Mouse (Mus musculus) hindbrain, embryonic 16.5 days (tissue): ENCODE results near the gene Ddrgk1. TPM values are rescaled to one million over a fixed set of nuclear protein-coding genes. Genes with fewer than 3 reads are reported as not detected.
"Not testable (repeated sequence)": the region's sequence is repeated elsewhere in the genome, so short reads cannot be mapped to it uniquely, and the experiment has no call there.

Experiments used
- ATAC-seq: fragments of 200-750 bp; cut with Nextera tagmentation; 2 replicates; pipeline ENCODE4 v1.8.0; 2017; ENCODE audit warnings: moderate TSS enrichment, moderate library complexity
- H3K27ac ChIP-seq: fragments of 300-500 bp; sonication (generic); 2 replicates; pipeline ENCODE4 v1.5.1; 2014; ENCODE audit warnings: low read depth, mild to moderate bottlenecking, control low read depth, low read length, moderate library complexity
- H3K27me3 ChIP-seq: fragments of 300-500 bp; sonication (generic); replicated peaks from 2 replicates; pipeline ENCODE4 v1.6.1; 2014; ENCODE audit warnings: low read length; ENCODE audit not compliant: control insufficient read depth, insufficient read depth
- H3K36me3 ChIP-seq: fragments of 300-500 bp; sonication (generic); 2 replicates; pipeline ENCODE4 v1.6.1; 2014; ENCODE audit warnings: mild to moderate bottlenecking, low read length, moderate library complexity, mixed read lengths; ENCODE audit not compliant: control insufficient read depth, insufficient read depth
- H3K4me1 ChIP-seq: fragments of 300-500 bp; sonication (generic); 2 replicates; pipeline ENCODE4 v1.6.1; 2014; ENCODE audit warnings: low read depth, low read length; ENCODE audit not compliant: control insufficient read depth, insufficient read depth
- H3K4me2 ChIP-seq: fragments of 300-500 bp; sonication (generic); 2 replicates; pipeline ENCODE4 v1.6.1; 2014; ENCODE audit warnings: mild to moderate bottlenecking, low read length, control low read depth, moderate library complexity
- H3K4me3 ChIP-seq: fragments of 300-500 bp; sonication (generic); 2 replicates; pipeline ENCODE4 v1.5.1; 2014; ENCODE audit warnings: mild to moderate bottlenecking, low read length, control low read depth, moderate library complexity
- H3K9ac ChIP-seq: fragments of 300-500 bp; sonication (generic); 2 replicates; pipeline ENCODE4 v1.6.1; 2014; ENCODE audit warnings: low read depth, mild to moderate bottlenecking, control low read depth, low read length, moderate library complexity
- H3K9me3 ChIP-seq: fragments of 300-500 bp; sonication (generic); 2 replicates; pipeline ENCODE4 v1.6.1; 2014; ENCODE audit warnings: mild to moderate bottlenecking, low read length, moderate library complexity; ENCODE audit not compliant: control insufficient read depth
- WGBS: fragments of 180-500 bp; shearing (Covaris S2); extraction: QIAGEN DNeasy Blood & Tissue Kit; methylation state at CpG from one replicate; pipeline ENCODE4 v1.1.7; 2014; 5-methylcytosine and 5-hydroxymethylcytosine counted together
- polyA plus RNA-seq: library from polyadenylated mRNA; unstranded; fragments of >200 nt; fragmentation: Nextera tagmentation; extraction: Ambion mirVana; gene quantifications from 2 replicates; pipeline ENCODE4 v1.2.1, GENCODE M21; 2015

The Ddrgk1 gene
- polyA plus RNA-seq, 1 experiment from 2014 or later = 80.3 TPM

GRCm38 (mm10) chr2:130657541-130657940, 6.9 kb downstream of the Ddrgk1 start:
- H3K4me1 ChIP-seq = peaks cover 2% of the 10 kb centered on the region; the same call in 1 of the 2 replicates
- H3K9ac ChIP-seq = no peak overlapping the region
- H3K27me3 ChIP-seq = no peaks in the 10 kb centered on the region
- H3K9me3 ChIP-seq = no peaks in the 10 kb centered on the region
- H3K4me3 ChIP-seq = no peak overlapping the region
- WGBS = 89% methylated on average over 6 of the region's 6 CpGs
- no peak overlapping the region for H3K4me2 ChIP-seq
- ATAC-seq = no peak
- peaks cover 43% of the 10 kb centered on the region for H3K36me3 ChIP-seq
- H3K27ac ChIP-seq = no peak overlapping the region

DNA sequence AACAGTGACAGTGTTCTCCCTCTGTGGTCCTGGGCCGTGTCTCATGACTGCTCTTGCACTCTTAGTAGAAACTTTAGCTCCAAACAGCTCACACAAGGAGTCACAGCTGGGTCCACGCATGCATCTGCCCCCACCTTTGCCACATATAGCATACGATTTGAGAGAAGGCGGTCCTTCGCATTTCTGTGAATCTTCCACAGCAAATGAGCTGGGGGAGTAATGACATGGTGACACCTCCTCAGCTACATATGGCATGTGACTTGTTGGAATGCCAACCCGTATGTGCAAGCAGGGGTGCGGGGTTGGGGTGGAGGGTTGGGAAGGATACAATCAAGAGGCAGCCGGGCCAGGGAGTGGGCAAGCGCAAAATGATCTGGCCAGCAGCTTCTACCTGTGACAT, 7.9 kb downstream of the Ddrgk1 start:
- no peak overlapping the region for H3K4me3 ChIP-seq
- peaks cover 46% of the 10 kb centered on the region for H3K36me3 ChIP-seq
- no peaks in the 10 kb centered on the region for H3K4me1 ChIP-seq
- no peak overlapping the region for H3K4me2 ChIP-seq
- no peak for ATAC-seq
- H3K9me3 ChIP-seq = no peaks in the 10 kb centered on the region
- WGBS = 92% methylated on average over 9 of the region's 9 CpGs
- H3K27me3 ChIP-seq = no peaks in the 10 kb centered on the region
- no peak overlapping the region for H3K27ac ChIP-seq
- no peak overlapping the region for H3K9ac ChIP-seq

DNA sequence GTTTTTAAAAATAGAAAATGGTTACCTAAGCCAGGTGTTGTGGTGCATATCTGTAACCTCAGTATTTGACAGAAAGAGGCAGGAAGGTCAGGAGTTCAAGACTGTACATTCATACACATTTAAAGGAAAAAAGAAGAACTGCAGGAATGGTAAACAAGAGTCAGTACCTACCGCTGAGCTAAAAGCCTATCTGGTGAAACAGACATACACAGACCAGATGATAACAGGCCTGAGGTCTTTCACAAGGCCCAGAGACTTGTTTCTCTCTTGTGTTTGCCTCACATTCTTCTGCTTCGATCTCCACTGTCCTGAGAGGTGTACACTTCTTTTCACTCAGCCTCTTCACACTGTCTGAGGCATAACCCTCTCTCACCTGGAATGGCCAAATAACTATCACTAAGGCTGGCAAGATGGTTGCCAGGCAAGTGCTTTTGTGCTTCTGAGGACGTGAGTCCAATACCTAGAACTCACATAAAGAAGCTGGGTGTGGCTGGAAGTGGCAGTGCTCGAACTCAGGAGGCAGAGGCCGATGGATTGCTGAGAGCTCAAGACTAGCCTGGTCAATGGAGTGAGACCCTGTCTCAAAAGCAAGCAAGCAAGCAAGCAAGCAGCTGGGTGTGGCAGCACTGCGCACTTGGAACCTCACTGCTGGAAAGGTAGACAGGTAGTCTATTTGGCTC, 8.7 kb downstream of the Ddrgk1 start:
- no peaks in the 10 kb centered on the region for H3K27me3 ChIP-seq
- H3K9ac ChIP-seq = no peak overlapping the region
- no peaks in the 10 kb centered on the region for H3K4me1 ChIP-seq
- no peak overlapping the region for H3K4me2 ChIP-seq
- peaks cover 41% of the 10 kb centered on the region for H3K36me3 ChIP-seq
- no peak overlapping the region for H3K27ac ChIP-seq
- no peaks in the 10 kb centered on the region for H3K9me3 ChIP-seq
- H3K4me3 ChIP-seq = no peak overlapping the region
- no peak for ATAC-seq
- WGBS = 95% methylated on average over 6 of the region's 6 CpGs

- peaks cover 33% of the 10 kb centered on the region for H3K36me3 ChIP-seq
- 96% methylated on average over 1 of the region's 1 CpGs for WGBS
These were observed 10.7 kb downstream of the Ddrgk1 start for GRCm38 (mm10) chr2:130653760-130654159.

GRCm38 (mm10) chr2:130653303-130653702, 11.2 kb downstream of the Ddrgk1 start:
- peaks cover 29% of the 10 kb centered on the region for H3K36me3 ChIP-seq
- ATAC-seq = no peak
- no peak overlapping the region for H3K4me3 ChIP-seq

More at GRCm38 (mm10) chr2:130653760-130654159, 10.7 kb downstream of the Ddrgk1 start:
- no peak overlapping the region for H3K9ac ChIP-seq
- H3K4me1 ChIP-seq = no peaks in the 10 kb centered on the region
- H3K9me3 ChIP-seq = no peaks in the 10 kb centered on the region
- H3K4me3 ChIP-seq = no peak overlapping the region
- ATAC-seq = no peak
- H3K27ac ChIP-seq = no peak overlapping the region
- no peak overlapping the region for H3K4me2 ChIP-seq
- H3K27me3 ChIP-seq = no peaks in the 10 kb centered on the region

GRCm38 (mm10) chr2:130649028-130649427, 15.4 kb downstream of the Ddrgk1 start:
- not testable (repeated sequence) for H3K4me2 ChIP-seq, H3K27ac ChIP-seq, H3K4me3 ChIP-seq, H3K9me3 ChIP-seq, H3K4me1 ChIP-seq, H3K9ac ChIP-seq, H3K36me3 ChIP-seq, H3K27me3 ChIP-seq, ATAC-seq
- WGBS = 83% methylated on average over 6 of the region's 6 CpGs

More at GRCm38 (mm10) chr2:130653303-130653702, 11.2 kb downstream of the Ddrgk1 start:
- Histone ChIP-seq H3K4me2 (no peak overlapping the region), H3K9me3 (no peaks in the 10 kb centered on the region), H3K27me3 (no peaks in the 10 kb centered on the region), H3K9ac (no peak overlapping the region), H3K4me1 (no peaks in the 10 kb centered on the region), H3K27ac (no peak overlapping the region)
- WGBS = 94% methylated on average over 2 of the region's 2 CpGs

DNA sequence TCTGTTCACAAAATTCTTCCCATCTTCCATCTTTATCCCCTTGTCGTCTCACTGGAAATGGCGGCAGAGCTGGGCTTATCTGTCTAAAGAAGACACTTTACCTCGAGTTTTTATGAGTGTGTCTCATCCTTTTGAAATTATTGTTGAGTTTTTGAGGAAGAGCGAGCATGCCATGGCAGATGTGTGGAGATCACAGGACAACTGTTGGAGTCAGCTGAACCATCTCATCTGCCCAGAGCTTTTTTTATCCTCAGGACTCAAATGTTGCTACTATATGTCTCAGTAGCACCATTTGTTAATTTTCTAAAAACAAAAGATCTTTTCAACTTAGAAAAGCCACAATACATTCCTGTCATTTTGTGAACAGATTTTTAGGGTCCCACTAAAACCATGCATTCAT, 19.3 kb downstream of the Ddrgk1 start:
- H3K36me3 ChIP-seq = no peaks in the 10 kb centered on the region; the same call in 1 of the 2 replicates
- no peak overlapping the region for H3K4me2 ChIP-seq
- H3K27ac ChIP-seq = no peak overlapping the region
- no peaks in the 10 kb centered on the region for H3K9me3 ChIP-seq
- H3K4me3 ChIP-seq = no peak overlapping the region
- H3K9ac ChIP-seq = no peak overlapping the region
- no peaks in the 10 kb centered on the region for H3K27me3 ChIP-seq
- WGBS = 84% methylated on average over 4 of the region's 4 CpGs
- peaks cover 17% of the 10 kb centered on the region for H3K4me1 ChIP-seq
- no peak for ATAC-seq

DNA sequence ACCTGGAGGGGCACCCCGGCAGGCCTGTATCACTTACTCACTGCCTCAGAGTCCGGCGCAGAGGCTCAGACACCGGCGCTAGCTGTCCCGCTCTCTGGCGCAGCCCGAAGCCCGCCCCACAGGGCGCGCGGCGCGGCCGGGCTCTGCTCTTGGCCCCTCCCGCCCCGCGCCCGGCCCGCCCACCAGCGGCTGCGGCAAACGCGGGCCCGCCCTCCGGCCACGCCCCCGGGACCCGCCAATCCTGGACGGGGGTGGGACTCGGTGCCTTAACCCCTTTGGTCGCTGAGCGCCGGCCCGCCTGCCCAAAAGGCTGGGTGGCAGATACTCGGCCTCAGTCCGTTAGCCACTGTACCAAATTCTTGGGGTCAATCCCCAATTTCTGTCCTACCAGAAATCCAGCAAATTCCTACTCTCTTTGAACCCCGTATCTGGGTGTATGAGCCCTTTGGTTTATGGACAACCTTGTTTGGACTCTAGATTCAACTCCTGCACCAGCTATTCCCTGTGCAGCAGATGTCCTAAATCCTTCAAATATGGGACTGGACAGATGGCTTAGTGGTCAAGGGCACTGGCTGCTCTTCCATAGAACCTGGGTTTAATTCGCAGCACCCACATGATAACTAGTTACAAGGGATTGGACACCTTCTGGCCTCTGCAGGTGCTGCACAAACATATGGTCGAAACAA, 21.6 kb downstream of the Ddrgk1 start, which contains the start of gene Lzts3:
TSS of gene Lzts3 (minus strand) at position 120 of the 686 bp plus-strand sequence.
- H3K27me3 ChIP-seq = 0 out of 2 replicates have a peak, but pooled peaks cover 2% of the 10 kb centered on the region
- peak within 1 kb of the TSS; percentile 75 for H3K4me3 ChIP-seq
- peaks cover 17% of the 10 kb centered on the region for H3K4me1 ChIP-seq
- H3K9me3 ChIP-seq = no peaks in the 10 kb centered on the region
- peak within 1 kb of the TSS; percentile 85 for H3K9ac ChIP-seq
- peak; percentile 95 for ATAC-seq
- 3% methylated on average over 39 of the region's 40 CpGs for WGBS
- no peaks in the 10 kb centered on the region for H3K36me3 ChIP-seq
- H3K4me2 ChIP-seq = peak within 1 kb of the TSS; percentile 79
- H3K27ac ChIP-seq = peak within 1 kb of the TSS; percentile 78

GRCm38 (mm10) chr2:130642197-130642660, 22.2 kb downstream of the Ddrgk1 start:
- peak; percentile 72 for ATAC-seq
- Histone ChIP-seq H3K4me3 (peak overlapping the region; percentile 75), H3K27me3 (peaks cover 5% of the 10 kb centered on the region), H3K4me2 (peak overlapping the region; percentile 79), H3K36me3 (no peaks in the 10 kb centered on the region), H3K4me1 (peaks cover 17% of the 10 kb centered on the region), H3K27ac (peak overlapping the region; percentile 78), H3K9me3 (no peaks in the 10 kb centered on the region), H3K9ac (peak overlapping the region; percentile 85)
- 0% methylated on average over 21 of the region's 27 CpGs for WGBS
